Mouse (Mus musculus): ENCODE measurements around the gene Chst1. TPM values are rescaled to one million over a fixed set of nuclear protein-coding genes. Genes with fewer than 3 reads are reported as not detected.

Chst1 gene
- 100 to 1,000 TPM; 201 to 212 TPM for total RNA-seq (2021)
- long read RNA-seq, experiment 1, transcript Chst1-201 (3 exons, 2,680 nt) = major isoform, 148 of 179 reads
- long read RNA-seq, experiment 1, partial matches to known transcripts = 21 of 179 reads
- long read RNA-seq, experiment 1, other reads (novel, unspliced or antisense) = 10 of 179 reads
- long read RNA-seq, experiment 2, transcript Chst1-201 (3 exons, 2,680 nt) = major isoform, 141 of 195 reads
- long read RNA-seq, experiment 2, partial matches to known transcripts = 5 of 195 reads
- long read RNA-seq, experiment 2, other reads (novel, unspliced or antisense) = 49 of 195 reads

GRCm38 (mm10) chr2:92599487-92600347 is at the start of gene Chst1:
Chst1 (plus strand) TSS chr2:92599707.
- peak in 1 of 2 experiments; percentile 60 for DNase-seq (ENCODE audit: low spot score in 2 of 2)

GRCm38 (mm10) chr2:92550051-92550450 is 49.5 kb upstream of the Chst1 start:
- DNase-seq (ENCODE audit: low spot score in 2 of 2) = no peak

- no peak for DNase-seq (ENCODE audit: low spot score in 2 of 2)
These were observed 45.0 kb upstream of the Chst1 start for GRCm38 (mm10) chr2:92554536-92554935.

GRCm38 (mm10) chr2:92562930-92563329 is 36.6 kb upstream of the Chst1 start:
- no peak for DNase-seq (ENCODE audit: low spot score in 2 of 2)

GRCm38 (mm10) chr2:92570623-92571022 is 28.9 kb upstream of the Chst1 start:
- no peak for DNase-seq (ENCODE audit: low spot score in 2 of 2)

- no peak for DNase-seq (ENCODE audit: low spot score in 2 of 2)
These were observed 21.7 kb upstream of the Chst1 start for GRCm38 (mm10) chr2:92577824-92578223.

- no peak for DNase-seq (ENCODE audit: low spot score in 2 of 2)
These were observed 18.2 kb upstream of the Chst1 start for GRCm38 (mm10) chr2:92581302-92581701.

- DNase-seq (ENCODE audit: low spot score in 2 of 2) = no peak
These were observed 16.9 kb upstream of the Chst1 start for GRCm38 (mm10) chr2:92582596-92582995.

GRCm38 (mm10) chr2:92587806-92588205 is 11.7 kb upstream of the Chst1 start:
- DNase-seq (ENCODE audit: low spot score in 2 of 2) = no peak

GRCm38 (mm10) chr2:92594929-92595730 is 4.4 kb upstream of the Chst1 start:
- DNase-seq (ENCODE audit: low spot score in 2 of 2) = no peak

GRCm38 (mm10) chr2:92597291-92597690 is 2.2 kb upstream of the Chst1 start:
- no peak for DNase-seq (ENCODE audit: low spot score in 2 of 2)

GRCm38 (mm10) chr2:92598941-92599486 is 493 bp upstream of the Chst1 start:
- no peak for DNase-seq (ENCODE audit: low spot score in 2 of 2)

GRCm38 (mm10) chr2:92600348-92600670 is 802 bp downstream of the Chst1 start:
- DNase-seq (ENCODE audit: low spot score in 2 of 2) = no peak

GRCm38 (mm10) chr2:92601246-92601645 is 1.7 kb downstream of the Chst1 start:
- no peak for DNase-seq (ENCODE audit: low spot score in 2 of 2)

GRCm38 (mm10) chr2:92602073-92602472 is 2.6 kb downstream of the Chst1 start:
- DNase-seq (ENCODE audit: low spot score in 2 of 2) = no peak

- no peak for DNase-seq (ENCODE audit: low spot score in 2 of 2)
These were observed 4.1 kb downstream of the Chst1 start for GRCm38 (mm10) chr2:92603591-92603990.

GRCm38 (mm10) chr2:92604565-92604964 is 5.1 kb downstream of the Chst1 start:
- no peak for DNase-seq (ENCODE audit: low spot score in 2 of 2)

GRCm38 (mm10) chr2:92605995-92606394 is 6.5 kb downstream of the Chst1 start:
- DNase-seq (ENCODE audit: low spot score in 2 of 2) = no peak

GRCm38 (mm10) chr2:92607153-92607552 is 7.6 kb downstream of the Chst1 start:
- no peak for DNase-seq (ENCODE audit: low spot score in 2 of 2)

- no peak for DNase-seq (ENCODE audit: low spot score in 2 of 2)
These were observed 8.1 kb downstream of the Chst1 start for GRCm38 (mm10) chr2:92607592-92607991.

- no peak for DNase-seq (ENCODE audit: low spot score in 2 of 2)
These were observed 8.6 kb downstream of the Chst1 start for GRCm38 (mm10) chr2:92608013-92608619.
